Mouse (Mus musculus) MEL (cell line): ENCODE data around the gene D430041D05Rik. TPM values are rescaled to one million over a fixed set of nuclear protein-coding genes. Genes with fewer than 3 reads are reported as not detected.
"Not testable (repeated sequence)": the region's sequence is repeated elsewhere in the genome, so short reads cannot be mapped to it uniquely, and the experiment has no call there.

Source experiments
- DNase-seq: peaks from one replicate; pipeline ENCODE4 v3.0.0; 2011; ENCODE audit warnings: low read depth, low spot score
- H3K27ac ChIP-seq: 2 replicates; pipeline ENCODE4 v1.5.1; 2012; ENCODE audit warnings: low read depth, mild to moderate bottlenecking, control low read depth, low read length, moderate library complexity; ENCODE audit not compliant: control insufficient read depth
- H3K27me3 ChIP-seq, 2 experiments: fragments of 150-350 bp in 1 of 2; sonication (generic) in 1 of 2; 2 replicates each; pipeline ENCODE4 v1.6.1; 2012; ENCODE audit warnings: low read length in 2 of 2, mild to moderate bottlenecking in 2 of 2, improper control_type of control experiment in 1 of 2, moderate library complexity in 1 of 2; ENCODE audit not compliant: insufficient read depth in 2 of 2, control insufficient read depth in 1 of 2
- H3K36me3 ChIP-seq, 2 experiments: 2 replicates each; pipeline ENCODE4 v1.6.1; 2012 to 2014; ENCODE audit warnings: low read length in 2 of 2, improper control_type of control experiment in 1 of 2, inconsistent platforms in 1 of 2, mild to moderate bottlenecking in 1 of 2; ENCODE audit not compliant: insufficient read depth in 2 of 2, control insufficient read depth in 1 of 2
- H3K4me1 ChIP-seq, 2 experiments: fragments of 150-350 bp in 1 of 2; sonication (generic) in 1 of 2; 2 replicates each; pipeline ENCODE4 v1.6.1; 2012; ENCODE audit warnings: low read length in 2 of 2, improper control_type of control experiment in 1 of 2, mild to moderate bottlenecking in 1 of 2; ENCODE audit not compliant: insufficient read depth in 2 of 2, control insufficient read depth in 1 of 2
- H3K4me3 ChIP-seq, 2 experiments: fragments of 150-350 bp in 1 of 2; sonication (generic) in 1 of 2; 2 replicates each; pipeline ENCODE4 v1.5.1; 2012; ENCODE audit warnings: low read depth in 2 of 2, low read length in 2 of 2, mild to moderate bottlenecking in 2 of 2, moderate library complexity in 2 of 2, control low read depth in 1 of 2, improper control_type of control experiment in 1 of 2; ENCODE audit not compliant: control insufficient read depth in 1 of 2, insufficient read depth in 1 of 2
- H3K79me2 ChIP-seq: 2 replicates; pipeline ENCODE4 v1.6.1; 2012; ENCODE audit warnings: mild to moderate bottlenecking, low read length, moderate library complexity; ENCODE audit not compliant: control insufficient read depth, poor library complexity, insufficient read depth
- H3K9ac ChIP-seq: 2 replicates; pipeline ENCODE4 v1.6.1; 2012; ENCODE audit warnings: low read depth, mild to moderate bottlenecking, control low read depth, low read length, moderate library complexity; ENCODE audit not compliant: control insufficient read depth, poor library complexity, severe bottlenecking
- H3K9me3 ChIP-seq: fragments of 150-350 bp; sonication (generic); replicated peaks from 2 replicates; pipeline ENCODE4 v1.6.1; 2012; ENCODE audit warnings: mild to moderate bottlenecking, low read length, improper control_type of control experiment, moderate library complexity; ENCODE audit not compliant: insufficient read depth
- CHD1 ChIP-seq: IDR thresholded peaks from 2 replicates; pipeline ENCODE4 v1.6.1; 2012; ENCODE audit warnings: low read depth, mild to moderate bottlenecking, inconsistent platforms, low read length, improper control_type of control experiment
- GABPA ChIP-seq: IDR thresholded peaks from 2 replicates; pipeline ENCODE4 v1.6.1; 2012; ENCODE audit warnings: low read depth, mild to moderate bottlenecking, inconsistent platforms, low read length, improper control_type of control experiment, moderate library complexity
- KAT2A ChIP-seq: conservative IDR thresholded peaks from 2 replicates; pipeline ENCODE4 v1.6.1; 2012; ENCODE audit warnings: low read depth, low read length, improper control_type of control experiment, inconsistent platforms
- MAZ ChIP-seq: IDR thresholded peaks from 2 replicates; pipeline ENCODE4 v1.6.1; 2012; ENCODE audit warnings: low read depth, mild to moderate bottlenecking, inconsistent platforms, low read length, improper control_type of control experiment
- POLR2A ChIP-seq, 2 experiments: IDR thresholded peaks; 2 replicates each; pipeline ENCODE4 v1.6.1; 2011 to 2012; ENCODE audit warnings: low read length in 2 of 2, mild to moderate bottlenecking in 2 of 2, control low read depth in 1 of 2, improper control_type of control experiment in 1 of 2, low read depth in 1 of 2, moderate library complexity in 1 of 2; ENCODE audit not compliant: control insufficient read depth in 1 of 2, insufficient read depth in 1 of 2, poor library complexity in 1 of 2
- RAD21 ChIP-seq: IDR thresholded peaks from 2 replicates; pipeline ENCODE4 v1.6.1; 2011; ENCODE audit warnings: mild to moderate bottlenecking, low read depth, low read length, improper control_type of control experiment
- UBTF ChIP-seq: IDR thresholded peaks from 2 replicates; pipeline ENCODE4 v1.6.1; 2012; ENCODE audit warnings: low read depth, mild to moderate bottlenecking, inconsistent platforms, low read length, improper control_type of control experiment, moderate library complexity, borderline replicate concordance; ENCODE audit not compliant: insufficient read depth
- ZC3H11A ChIP-seq: IDR thresholded peaks from 2 replicates; pipeline ENCODE4 v1.6.1; 2012; ENCODE audit warnings: low read depth, mild to moderate bottlenecking, inconsistent platforms, low read length, improper control_type of control experiment
- ZNF384 ChIP-seq: IDR thresholded peaks from 2 replicates; pipeline ENCODE4 v1.6.1; 2012; ENCODE audit warnings: low read depth, mild to moderate bottlenecking, inconsistent platforms, low read length, improper control_type of control experiment
- polyA plus RNA-seq, 2 experiments: library from polyadenylated mRNA; stranded (reverse) in 1 of 2; unstranded in 1 of 2; fragments of >175 nt in 1 of 2; fragments of >200 nt in 1 of 2; gene quantifications; 2 replicates each; pipeline versions ENCODE4 v1.2.1 to v1.2.4; 2012; ENCODE audit warnings: low replicate concordance in 2 of 2, low read depth in 1 of 2; ENCODE audit not compliant: insufficient read length in 2 of 2, insufficient read depth in 1 of 2, missing spikeins in 1 of 2
- total RNA-seq: library from RNA; depleted of rRNA; stranded (reverse); fragments of 300-350 nt; gene quantifications from 2 replicates; pipeline ENCODE4 v1.2.3, GENCODE M21; 2012

Gene D430041D05Rik
- total and polyA plus RNA-seq, 3 experiments: 0.46 to 1.1 TPM; not detected in 1

- Histone ChIP-seq H3K27me3 (no peaks in the 10 kb centered on the region), H3K36me3 (peaks cover 0 to 5% of the 10 kb centered on the region in 2 experiments; a peak in 2 of 4 replicates), H3K9ac (no peak overlapping the region), H3K79me2 (no peaks in the 10 kb centered on the region), H3K27ac (no peak overlapping the region), H3K4me3 (no peak overlapping the region), H3K4me1 (peaks cover 0 to 5% of the 10 kb centered on the region in 2 experiments; a peak in 2 of 4 replicates), H3K9me3 (no peaks in the 10 kb centered on the region)
- TF ChIP-seq ZC3H11A (no peak), KAT2A (no peak), CHD1 (no peak), RAD21 (no peak), ZNF384 (0 out of 2 replicates have a peak, but pooled peaks have one; percentile 10), GABPA (no peak), POLR2A (IDR thresholded peaks at IDR 0.05; ENCODE audit: control insufficient read depth in 1 of 2, insufficient read depth in 1 of 2, low read depth in 1 of 2, low read length in 2 of 2, poor library complexity in 1 of 2) (no peak), UBTF (no peak), MAZ (no peak)
- no peak for DNase-seq
Measured at GRCm38 (mm10) chr2:104114898-104115297, 295.9 kb downstream of the D430041D05Rik start.

- not testable (repeated sequence) for H3K36me3 ChIP-seq, DNase-seq, H3K79me2 ChIP-seq, H3K27me3 ChIP-seq, H3K4me3 ChIP-seq, H3K27ac ChIP-seq, H3K9ac ChIP-seq, H3K9me3 ChIP-seq
- H3K4me1 ChIP-seq: peaks cover 0 to 11% of the 10 kb centered on the region in 2 experiments; a peak in 2 of 4 replicates
Measured at GRCm38 (mm10) chr2:104113563-104113962, 297.2 kb downstream of the D430041D05Rik start.

GRCm38 (mm10) chr2:104111170-104111797 lies 299.5 kb downstream of the D430041D05Rik start:
- peaks cover 0 to 11% of the 10 kb centered on the region in 2 experiments; a peak in 2 of 4 replicates for H3K4me1 ChIP-seq
- not testable (repeated sequence) for H3K36me3 ChIP-seq, H3K27me3 ChIP-seq, H3K79me2 ChIP-seq, H3K4me3 ChIP-seq, DNase-seq, H3K27ac ChIP-seq, H3K9me3 ChIP-seq, H3K9ac ChIP-seq
